Mouse (Mus musculus): ENCODE results near the gene Wbp4.

GRCm38 (mm10) chr14:79513951-79514350 lies 32.6 kb upstream of the Wbp4 start:
- TF ChIP-seq POLR2A (IDR thresholded peaks at IDR 0.05; ENCODE audit: borderline replicate concordance, insufficient read depth, low read length) (no peak), CTCF (IDR thresholded peaks at IDR 0.05; ENCODE audit: borderline replicate concordance, insufficient read depth, low read depth, low read length) (no peak)
